Mouse (Mus musculus): ENCODE data around the gene Mfsd14a.

Gene Mfsd14a

GRCm38 (mm10) chr3:116653278-116653945, 9.1 kb downstream of the Mfsd14a start:
- DNase-seq (ENCODE audit: low spot score in 2 of 2), result no peak

GRCm38 (mm10) chr3:116652033-116652446, 10.4 kb downstream of the Mfsd14a start:
- no peak for DNase-seq (ENCODE audit: low spot score in 2 of 2)

- DNase-seq (ENCODE audit: low spot score in 2 of 2), result no peak
Observed at GRCm38 (mm10) chr3:116650698-116651097, 11.8 kb downstream of the Mfsd14a start.

- no peak for DNase-seq (ENCODE audit: low spot score in 2 of 2)
Observed at GRCm38 (mm10) chr3:116648805-116649204, 13.7 kb downstream of the Mfsd14a start.

GRCm38 (mm10) chr3:116646387-116646786, 16.1 kb downstream of the Mfsd14a start:
- no peak for DNase-seq (ENCODE audit: low spot score in 2 of 2)

- no peak for DNase-seq (ENCODE audit: low spot score in 2 of 2)
Observed at GRCm38 (mm10) chr3:116642373-116642772, 20.1 kb downstream of the Mfsd14a start.

- no peak for DNase-seq (ENCODE audit: low spot score in 2 of 2)
Observed at GRCm38 (mm10) chr3:116641811-116642371, 20.6 kb downstream of the Mfsd14a start.

GRCm38 (mm10) chr3:116640024-116640423, 22.5 kb downstream of the Mfsd14a start:
- DNase-seq (ENCODE audit: low spot score in 2 of 2), result no peak

- no peak for DNase-seq (ENCODE audit: low spot score in 2 of 2)
Observed at GRCm38 (mm10) chr3:116638572-116638971, 23.9 kb downstream of the Mfsd14a start.

GRCm38 (mm10) chr3:116637693-116638476, 24.6 kb downstream of the Mfsd14a start:
- DNase-seq (ENCODE audit: low spot score in 2 of 2), result no peak

- no peak for DNase-seq (ENCODE audit: low spot score in 2 of 2)
Observed at GRCm38 (mm10) chr3:116635799-116636198, 26.7 kb downstream of the Mfsd14a start.

GRCm38 (mm10) chr3:116634853-116635252, 27.6 kb downstream of the Mfsd14a start:
- DNase-seq (ENCODE audit: low spot score in 2 of 2), result no peak

- no peak for DNase-seq (ENCODE audit: low spot score in 2 of 2)
Observed at GRCm38 (mm10) chr3:116634091-116634490, 28.4 kb downstream of the Mfsd14a start.

GRCm38 (mm10) chr3:116632971-116633370, 29.5 kb downstream of the Mfsd14a start:
- DNase-seq (ENCODE audit: low spot score in 2 of 2), result no peak

GRCm38 (mm10) chr3:116631459-116631858, 31.0 kb downstream of the Mfsd14a start:
- no peak for DNase-seq (ENCODE audit: low spot score in 2 of 2)

GRCm38 (mm10) chr3:116622641-116623040, 39.8 kb downstream of the Mfsd14a start:
- no peak for DNase-seq (ENCODE audit: low spot score in 2 of 2)

GRCm38 (mm10) chr3:116620636-116621370, 41.7 kb downstream of the Mfsd14a start:
- DNase-seq (ENCODE audit: low spot score in 2 of 2), result no peak

- DNase-seq (ENCODE audit: low spot score in 2 of 2), result no peak
Observed at GRCm38 (mm10) chr3:116618855-116619254, 43.6 kb downstream of the Mfsd14a start.

- DNase-seq (ENCODE audit: low spot score in 2 of 2), result no peak
Observed at GRCm38 (mm10) chr3:116615318-116616068, 47.0 kb downstream of the Mfsd14a start.

GRCm38 (mm10) chr3:116614295-116614892, 48.1 kb downstream of the Mfsd14a start, which contains the start of gene Trmt13:
Gene Trmt13 (minus strand): TSS chr3:116614587.
- no peak for DNase-seq (ENCODE audit: low spot score in 2 of 2)

- no peak for DNase-seq (ENCODE audit: low spot score in 2 of 2)
Observed at GRCm38 (mm10) chr3:116604570-116604969, 57.9 kb downstream of the Mfsd14a start.
